24 mouse cellular contexts compared by ENCODE assay signal in the genomic region with DNA sequence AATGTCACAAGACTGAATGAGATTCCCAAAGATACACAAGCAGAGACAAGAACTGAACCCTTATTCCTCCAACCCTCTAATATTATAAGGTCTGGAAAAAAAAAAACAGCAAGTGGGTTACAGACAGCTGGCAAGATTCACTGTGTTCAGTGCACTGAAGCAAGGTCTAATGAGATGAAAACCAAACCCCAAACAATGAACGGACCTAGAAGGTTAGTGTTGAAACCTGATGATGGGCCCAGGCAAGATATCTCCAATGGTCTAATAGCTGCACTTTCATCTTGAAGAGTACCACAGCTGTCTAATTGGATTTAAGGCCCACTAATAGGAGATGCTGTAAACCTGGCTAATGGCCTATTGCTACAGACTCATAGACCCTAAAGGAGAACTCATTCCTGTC.
"Had no signal": no experiment of that assay in that cellular context is flagged by ENCODE, and none has a peak within 500 bp of the region (broad histone marks: within the 10 kb centered on the region; RNA-seq: fewer than 3 reads in every experiment).

No protein-coding gene starts in this region.

- H3K36me3 ChIP-seq: heart, embryonic 10.5 days; heart, embryonic 12.5 days; hindbrain, embryonic 10.5 days; hindbrain, embryonic 12.5 days; intestine, embryonic 15.5 days; limb, embryonic 10.5 days; limb, embryonic 12.5 days; liver, embryonic 13.5 days had no signal

- H3K9me3 ChIP-seq: heart, embryonic 10.5 days; heart, embryonic 12.5 days; hindbrain, embryonic 10.5 days; hindbrain, embryonic 12.5 days; intestine, embryonic 15.5 days; limb, embryonic 10.5 days; limb, embryonic 12.5 days; liver, embryonic 13.5 days had no signal

- H3K27ac ChIP-seq: gastrocnemius, adult 2 months; heart, embryonic 10.5 days; hindbrain, embryonic 10.5 days; hindbrain, embryonic 12.5 days; hindbrain, embryonic 14.5 days; intestine, embryonic 15.5 days; limb, embryonic 10.5 days; limb, embryonic 12.5 days; liver, embryonic 13.5 days had no signal

- DNase-seq: gastrocnemius, adult 2 months; gastrocnemius, postnatal 10 days; gastrocnemius, postnatal 25 days; heart, adult 18-20 months; heart, postnatal 10 days; heart, postnatal 4 days; kidney, adult 18-20 months; kidney, adult 8-10 months; kidney, postnatal 14 days; kidney, postnatal 4 days; liver; liver, embryonic 13.5 days had no signal

- ATAC-seq: hindbrain, embryonic 16.5 days; inflammation-experienced regulatory T-cells, adult 6 months; intestine, embryonic 15.5 days; intestine, postnatal 0 days had no signal

- H3K27me3 ChIP-seq: heart, embryonic 12.5 days; hindbrain, embryonic 12.5 days; intestine, embryonic 15.5 days; limb, embryonic 12.5 days; liver, embryonic 13.5 days had no signal

- H3K4me2 ChIP-seq: heart, embryonic 12.5 days; hindbrain, embryonic 12.5 days; hindbrain, embryonic 14.5 days; intestine, embryonic 15.5 days; limb, embryonic 12.5 days; liver, embryonic 11.5 days; liver, embryonic 13.5 days had no signal

- H3K9ac ChIP-seq: heart, embryonic 12.5 days; hindbrain, embryonic 12.5 days; hindbrain, embryonic 14.5 days; intestine, embryonic 15.5 days; limb, embryonic 12.5 days; liver, embryonic 13.5 days had no signal

- H3K4me3 ChIP-seq: gastrocnemius, adult 2 months; heart, embryonic 10.5 days; heart, embryonic 12.5 days; hindbrain, embryonic 10.5 days; hindbrain, embryonic 12.5 days; intestine, embryonic 15.5 days; limb, embryonic 10.5 days; limb, embryonic 12.5 days; liver, embryonic 13.5 days had no signal

- H3K4me1 ChIP-seq: heart, embryonic 10.5 days; heart, embryonic 12.5 days; hindbrain, embryonic 10.5 days; hindbrain, embryonic 12.5 days; intestine, embryonic 15.5 days; limb, embryonic 10.5 days; limb, embryonic 12.5 days; liver, embryonic 13.5 days had no signal
